Mouse (Mus musculus): ENCODE results near the gene Arsa.
"Not testable (repeated sequence)": the region's sequence is repeated elsewhere in the genome, so short reads cannot be mapped to it uniquely, and the experiment has no call there.

Gene Arsa

DNA sequence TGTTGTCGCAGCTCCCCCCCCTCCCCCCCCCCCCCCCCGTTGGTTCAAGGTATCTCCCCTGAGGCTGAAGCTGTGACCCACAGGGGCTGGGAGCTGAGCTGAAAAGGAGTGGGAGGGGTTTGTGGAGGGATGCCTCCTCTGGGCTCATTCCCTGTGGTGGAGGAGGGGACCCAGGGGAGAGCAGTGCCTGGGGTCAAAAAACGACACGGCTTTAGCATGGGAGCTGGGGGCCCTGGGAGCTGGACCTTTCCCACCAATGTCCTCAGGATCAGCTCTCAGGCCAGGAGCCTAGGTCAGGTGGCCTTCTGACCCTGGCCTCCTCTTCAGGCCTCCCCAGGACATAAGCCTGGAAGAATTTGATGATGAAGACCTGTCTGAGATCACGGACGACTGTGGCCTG, 22.4 kb downstream of the Arsa start:
- in situ Hi-C loops (cut with MboI, MseI), result no loop called here

DNA sequence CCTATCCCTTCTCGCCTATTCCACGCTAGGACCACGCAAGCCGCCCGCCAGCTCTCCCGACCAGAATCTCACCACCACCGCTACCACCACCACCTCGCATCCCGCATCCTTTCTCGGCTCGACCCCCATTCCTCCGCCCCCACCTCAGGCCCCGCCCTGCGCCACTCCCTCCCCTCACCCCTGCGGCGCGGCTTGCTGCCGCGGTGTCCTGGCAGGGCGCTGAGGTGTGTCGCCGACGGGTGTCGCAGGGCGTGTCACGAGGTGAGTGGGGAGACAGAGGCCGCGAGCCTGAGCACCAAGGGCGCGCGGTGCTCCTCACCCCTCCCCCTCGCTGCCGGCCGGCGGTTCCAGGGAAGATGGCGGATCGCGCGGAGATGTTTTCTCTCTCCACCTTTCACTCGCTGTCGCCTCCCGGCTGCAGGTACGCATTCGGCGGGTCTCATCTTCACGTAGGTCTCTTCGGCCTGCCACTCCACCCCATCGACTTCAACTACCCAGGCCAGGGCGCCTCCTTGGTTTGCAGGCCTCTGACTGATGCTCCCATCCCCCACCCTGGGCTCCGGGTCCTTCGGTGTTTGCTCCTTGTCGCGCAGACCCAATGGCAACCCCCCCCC, 23.3 kb downstream of the Arsa start, which contains the start of gene Mapk8ip2:
Gene Mapk8ip2, plus strand, starts transcription at position 49 of the 614 bp plus-strand sequence.
- in situ Hi-C loops (cut with MboI, MseI), result no loop called here

DNA sequence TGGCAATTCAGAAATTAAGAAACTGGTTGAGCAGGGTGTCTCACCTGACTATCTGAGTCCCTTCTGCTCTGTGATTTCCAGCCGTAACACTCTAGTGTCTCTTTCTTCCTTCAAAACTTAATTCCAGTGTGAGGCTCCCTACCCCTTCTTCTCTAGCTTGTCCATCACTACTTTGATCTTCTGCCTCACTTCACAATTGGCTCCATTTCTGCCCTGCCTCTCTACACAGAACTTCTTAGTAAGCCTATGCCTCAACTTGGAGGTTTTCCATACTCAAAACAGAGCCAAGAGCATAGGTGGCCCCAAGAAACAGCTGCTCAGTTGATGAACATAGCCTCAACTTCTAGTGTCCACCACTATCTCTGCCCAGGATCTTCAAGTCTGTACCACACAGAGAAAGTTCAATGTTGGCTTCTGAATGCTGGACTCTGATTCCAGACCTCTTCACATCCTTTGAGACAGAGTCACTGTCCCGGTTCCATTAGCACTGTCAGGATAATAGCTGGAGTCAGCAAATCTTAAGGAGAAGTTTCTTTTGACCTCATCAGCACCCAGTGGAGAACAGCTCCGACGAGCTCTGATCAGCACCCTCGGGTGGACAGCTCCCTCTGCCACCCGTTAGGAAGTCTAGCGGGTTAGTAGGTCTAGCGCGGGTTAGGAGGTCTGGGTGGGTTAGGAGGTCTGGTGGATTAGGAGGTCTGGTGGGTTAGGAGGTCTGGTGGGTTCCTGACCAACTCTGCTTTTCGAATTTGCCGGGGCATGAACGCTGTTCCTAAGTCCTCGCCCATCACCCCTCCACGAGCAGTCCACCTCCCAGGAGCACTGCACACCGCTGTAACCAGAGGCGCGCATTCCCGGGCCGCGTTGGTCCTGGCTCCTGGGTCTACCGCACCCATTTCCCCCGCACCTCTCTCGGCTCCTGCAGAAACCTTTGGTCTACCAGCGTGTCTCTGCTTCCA, 24.0 kb downstream of the Arsa start:
- in situ Hi-C loops (cut with MboI, MseI), result no loop called here

DNA sequence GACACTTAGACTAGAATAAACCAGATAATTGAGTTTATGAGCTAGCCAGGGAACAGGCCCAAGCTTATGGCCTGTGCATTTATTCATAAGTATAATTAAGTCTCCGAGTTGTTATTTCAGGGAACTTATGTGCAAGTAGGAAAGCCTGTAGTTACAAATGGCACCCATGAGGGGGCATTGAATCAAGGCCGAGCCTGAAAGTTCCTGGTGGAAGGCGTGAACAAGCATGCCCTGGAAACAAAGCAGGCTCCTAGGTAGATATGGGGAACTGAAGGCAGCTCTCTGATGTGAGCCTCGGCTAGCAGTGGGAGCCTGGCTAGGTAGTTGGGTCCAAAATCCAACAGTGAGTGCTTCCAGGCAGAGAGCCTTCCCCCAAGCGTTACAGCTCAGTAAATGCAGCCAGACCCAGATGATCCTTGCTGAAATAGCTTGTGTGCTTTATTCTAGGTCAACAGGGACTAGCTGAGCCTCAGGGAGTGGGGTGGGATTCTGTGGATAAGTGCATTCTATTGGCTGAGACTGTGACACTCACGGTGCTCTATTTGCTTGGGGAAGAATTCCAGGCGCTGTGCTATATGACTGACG, 34.6 kb downstream of the Arsa start:
- in situ Hi-C loops (cut with MboI, MseI), result no loop called here

DNA sequence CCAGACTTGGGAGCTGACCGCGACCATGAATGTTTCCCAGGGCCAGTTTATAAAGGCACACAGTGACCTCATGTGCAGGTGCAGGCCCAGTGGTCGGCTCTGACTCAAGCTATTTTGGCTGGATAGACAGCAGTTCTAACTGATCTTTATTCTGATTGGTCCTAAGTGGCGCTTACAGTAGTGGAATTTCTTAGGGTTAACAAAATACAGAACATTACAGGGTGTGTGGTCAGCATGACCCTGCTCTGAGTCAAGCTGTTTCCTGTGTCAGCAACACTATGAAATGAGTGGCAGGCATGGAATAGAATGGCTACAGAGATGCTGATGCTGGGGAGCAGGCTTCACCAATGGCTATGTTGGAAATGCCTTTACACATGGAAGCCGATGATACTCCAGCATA, 41.3 kb downstream of the Arsa start:
- in situ Hi-C loops (cut with MboI, MseI), result no loop called here

DNA sequence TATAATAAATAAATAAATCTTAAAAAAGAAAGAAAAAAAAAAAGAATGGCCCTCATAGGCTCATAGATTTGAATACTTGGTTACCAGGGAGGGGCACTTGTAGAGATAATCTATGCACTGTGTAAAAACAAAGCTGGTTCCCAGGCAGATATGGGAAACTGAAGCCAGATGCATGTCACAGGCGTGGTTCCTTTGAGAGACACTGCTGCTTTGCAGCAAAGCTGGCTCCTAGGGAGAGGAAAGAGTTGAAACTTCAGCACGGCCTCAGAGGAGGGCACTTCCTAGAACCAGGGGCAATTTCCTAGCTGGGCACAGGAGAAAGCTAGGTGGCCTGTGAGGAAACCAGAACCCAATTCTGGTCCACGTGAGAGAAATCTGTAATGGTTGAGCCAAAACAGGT, 43.1 kb downstream of the Arsa start:
- in situ Hi-C loops (cut with MboI, MseI), result no loop called here

DNA sequence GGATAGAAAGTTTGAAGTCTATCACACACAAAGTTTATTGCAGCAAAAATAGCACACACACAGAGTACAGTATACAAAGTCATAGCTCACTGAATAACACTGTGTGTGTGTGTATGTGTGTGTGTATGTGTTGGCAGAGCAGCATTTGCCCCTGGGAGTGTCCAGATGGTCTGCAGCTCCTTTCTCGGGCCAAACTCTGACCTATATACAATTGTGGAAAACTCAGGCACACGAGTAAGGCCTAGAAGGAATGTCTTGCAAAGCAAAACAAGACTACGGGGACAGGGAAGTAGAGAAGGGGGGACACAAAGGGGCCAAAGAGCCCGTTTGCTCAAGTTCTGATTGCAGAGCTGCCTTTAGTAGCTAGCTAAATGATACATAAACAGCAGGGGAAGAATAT, 44.3 kb downstream of the Arsa start:
- in situ Hi-C loops (cut with MboI, MseI), result no loop called here

DNA sequence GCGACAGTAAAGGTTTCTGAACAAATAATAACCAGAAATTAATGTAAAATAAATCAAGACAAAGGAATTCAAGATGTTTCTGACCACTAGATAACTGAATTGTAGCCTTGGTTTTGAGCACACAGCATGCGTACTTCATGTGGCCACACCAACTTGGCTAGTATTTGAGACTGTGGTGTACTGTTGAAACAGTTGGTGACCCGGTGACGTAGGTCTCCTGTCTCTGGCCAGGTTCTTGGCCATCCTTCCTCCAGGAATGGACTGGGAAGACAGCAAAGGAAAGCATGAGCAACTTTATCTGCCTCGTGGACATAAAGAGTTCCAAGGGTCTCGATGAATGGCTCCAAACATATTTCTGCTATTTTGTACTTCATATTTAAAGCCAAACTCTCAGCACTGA, 45.4 kb downstream of the Arsa start:
- in situ Hi-C loops (cut with MboI, MseI), result no loop called here

DNA sequence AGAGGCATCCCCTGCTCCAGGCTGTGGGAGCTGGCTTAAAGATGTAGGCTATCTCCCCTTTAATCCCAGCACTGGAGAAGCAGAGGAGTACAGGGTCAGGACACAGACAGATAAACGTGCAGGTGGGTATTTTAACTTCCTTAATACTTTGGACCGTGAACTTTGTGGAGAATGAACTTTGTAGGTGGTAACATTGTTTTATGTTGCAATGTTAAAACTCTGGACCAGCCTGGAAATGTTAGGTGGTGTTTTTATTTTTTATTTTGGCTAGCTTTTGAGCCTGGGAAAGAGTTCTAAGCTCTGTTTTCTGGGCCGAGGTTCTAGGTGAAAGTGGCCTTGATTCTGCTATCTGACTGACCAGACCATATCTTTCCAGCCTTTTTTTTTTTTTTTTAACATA, 46.0 kb downstream of the Arsa start:
- in situ Hi-C loops (cut with MboI, MseI), result no loop called here

DNA sequence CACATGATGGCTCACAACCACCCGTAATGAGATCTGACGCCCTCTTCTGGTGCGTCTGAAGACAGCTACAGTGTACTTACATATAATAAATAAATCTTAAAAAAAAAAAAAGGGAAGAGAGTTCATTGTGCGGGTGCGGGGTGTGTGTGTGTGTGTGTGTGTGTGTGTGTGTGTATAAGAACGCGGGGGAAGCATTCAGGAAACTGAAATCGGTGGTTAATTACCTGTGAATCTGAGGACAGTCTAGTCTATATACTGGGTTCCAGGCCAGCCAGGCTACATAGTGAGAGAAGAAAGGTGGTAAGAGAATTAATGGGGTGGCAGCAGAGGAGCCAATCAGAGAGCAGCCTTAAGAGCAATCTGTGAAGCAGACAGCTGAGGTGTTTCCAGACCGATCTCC, 46.5 kb downstream of the Arsa start:
- in situ Hi-C loops (cut with MboI, MseI), result not testable (repeated sequence)

DNA sequence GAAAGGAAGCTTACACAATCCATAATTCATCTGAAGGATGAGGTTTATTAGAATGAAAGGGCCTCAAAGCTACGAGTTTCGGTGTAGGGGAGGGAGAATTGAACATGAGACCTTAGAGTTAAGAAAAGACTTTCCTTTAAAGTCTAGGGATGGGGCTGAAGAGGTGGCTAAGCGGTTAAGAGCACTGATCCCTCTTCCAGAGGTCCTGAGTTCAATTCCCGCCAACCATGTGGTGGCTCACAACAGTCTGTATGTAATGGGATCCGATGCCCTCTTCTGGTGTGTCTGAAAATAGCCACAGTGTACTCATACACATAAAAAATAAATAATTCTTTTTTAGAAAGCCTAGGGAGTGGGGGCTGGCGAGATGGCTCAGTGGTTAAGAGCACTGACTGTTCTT, 46.9 kb downstream of the Arsa start:
- in situ Hi-C loops (cut with MboI, MseI), result no loop called here

DNA sequence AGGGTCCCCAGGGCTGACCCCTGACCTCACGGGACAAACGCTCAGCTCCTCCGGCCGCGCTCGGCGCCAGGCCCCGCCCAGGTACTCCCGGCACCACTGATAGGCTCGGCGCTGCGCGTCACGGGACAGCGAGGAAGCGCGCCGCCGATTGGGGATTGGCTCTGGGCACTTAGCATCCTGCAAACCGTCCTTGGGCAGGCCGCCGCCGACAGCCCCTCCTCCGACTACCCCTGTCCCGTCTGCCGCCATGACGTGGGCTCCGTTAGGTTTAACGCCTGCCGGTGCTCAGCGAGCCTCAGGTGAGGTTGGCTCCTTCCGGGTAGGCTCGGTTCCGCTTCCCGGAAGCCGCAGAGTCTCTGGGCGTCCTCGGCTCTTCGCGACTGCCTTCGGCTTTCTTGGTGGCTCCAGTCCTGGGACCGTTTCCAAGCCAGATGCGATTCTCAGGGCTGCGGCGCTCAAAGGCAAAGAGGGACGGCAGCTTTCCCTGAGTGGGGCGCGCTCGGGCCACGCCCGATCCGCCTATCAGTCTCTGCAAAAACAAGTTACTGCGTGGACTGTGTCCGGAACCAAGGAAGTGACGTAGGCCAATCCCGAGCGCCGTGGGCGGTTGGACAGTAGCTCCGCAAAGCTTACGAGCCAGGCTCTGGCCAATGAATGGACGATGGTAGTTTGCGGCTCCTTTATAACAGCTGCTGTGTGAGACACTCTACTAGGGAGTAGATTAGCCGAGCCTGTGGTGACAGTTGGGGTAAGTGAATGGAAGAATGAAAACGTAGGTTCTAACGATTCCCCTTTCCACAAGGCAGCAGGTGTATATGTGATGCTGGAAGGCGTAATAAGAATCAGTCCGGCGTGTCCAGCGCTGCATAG, 47.6 kb downstream of the Arsa start, which contains the start of the genes C730034F03Rik, Gm44502 and Chkb:
Gene C730034F03Rik, plus strand, starts transcription at position 238 of the 870 bp plus-strand sequence.
Gene Gm44502, minus strand, starts transcription at position 345 of the 870 bp plus-strand sequence.
Gene Chkb, minus strand, starts transcription at position 557 of the 870 bp plus-strand sequence.
- in situ Hi-C loops (cut with MboI, MseI), result loop anchor here (5.0 kb wide), 1 partner anchor 57 kb away; the partner anchor contains the start of gene Sco2

DNA sequence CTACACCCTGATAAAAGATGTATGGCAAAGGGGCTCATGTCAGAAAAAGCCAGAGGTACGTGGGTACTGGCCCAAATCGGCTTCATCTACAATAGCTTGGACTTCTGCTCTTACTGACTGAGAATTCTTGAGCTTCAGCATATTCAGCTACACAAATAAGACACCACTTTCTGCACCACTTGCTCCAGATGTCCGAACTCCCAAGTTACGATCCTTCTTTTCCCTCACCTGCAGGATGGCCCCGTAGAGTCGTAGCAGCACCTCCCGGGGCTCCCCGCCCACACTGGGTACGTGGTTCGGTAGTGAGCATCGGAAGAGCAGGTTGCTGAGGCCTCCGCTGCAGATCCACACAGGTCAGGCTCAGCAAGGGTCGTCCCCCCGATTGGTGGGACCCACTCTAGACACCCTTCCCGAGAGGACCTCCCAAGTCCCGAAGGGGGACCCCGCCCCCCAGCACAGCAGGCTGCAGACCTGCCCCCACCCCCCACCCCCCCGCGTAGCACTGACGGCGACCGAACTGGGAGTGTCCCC, 48.3 kb downstream of the Arsa start:
- in situ Hi-C loops (cut with MboI, MseI), result loop anchor here (5.0 kb wide), 1 partner anchor 57 kb away; the partner anchor contains the start of gene Sco2

DNA sequence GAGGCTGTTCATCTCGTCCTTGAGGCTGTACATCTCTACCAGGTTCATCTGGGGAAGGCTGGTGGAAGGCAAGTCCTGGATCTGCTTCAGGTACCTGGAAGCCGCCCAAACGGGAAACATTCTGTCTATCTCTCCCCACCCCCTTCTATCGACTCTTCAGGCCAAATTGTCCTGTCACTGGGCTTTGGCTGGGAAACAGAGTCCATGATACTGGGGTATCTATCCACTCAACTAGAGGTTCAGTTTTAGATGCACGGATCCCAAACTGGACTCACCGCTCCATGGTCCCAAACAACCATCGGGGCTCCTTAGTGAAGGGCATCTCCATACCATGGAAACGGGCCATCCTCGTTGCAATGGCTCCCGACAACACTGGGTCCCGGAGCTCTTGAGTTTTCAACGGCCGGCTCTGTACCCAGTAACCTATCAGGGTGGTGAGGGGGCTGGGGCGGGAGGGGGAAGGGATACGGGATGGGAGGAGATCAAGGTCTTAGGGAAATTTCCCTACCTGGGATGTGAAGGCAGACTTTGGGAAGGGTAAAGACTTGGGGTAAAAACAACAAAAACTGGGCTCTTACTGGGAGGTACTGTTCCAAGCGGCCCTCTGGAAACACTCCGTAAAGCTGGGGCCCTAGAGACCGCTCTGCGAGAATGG, 49.0 kb downstream of the Arsa start:
- in situ Hi-C loops (cut with MboI, MseI), result loop anchor here (5.0 kb wide), 1 partner anchor 56 kb away; the partner anchor contains the start of gene Sco2

DNA sequence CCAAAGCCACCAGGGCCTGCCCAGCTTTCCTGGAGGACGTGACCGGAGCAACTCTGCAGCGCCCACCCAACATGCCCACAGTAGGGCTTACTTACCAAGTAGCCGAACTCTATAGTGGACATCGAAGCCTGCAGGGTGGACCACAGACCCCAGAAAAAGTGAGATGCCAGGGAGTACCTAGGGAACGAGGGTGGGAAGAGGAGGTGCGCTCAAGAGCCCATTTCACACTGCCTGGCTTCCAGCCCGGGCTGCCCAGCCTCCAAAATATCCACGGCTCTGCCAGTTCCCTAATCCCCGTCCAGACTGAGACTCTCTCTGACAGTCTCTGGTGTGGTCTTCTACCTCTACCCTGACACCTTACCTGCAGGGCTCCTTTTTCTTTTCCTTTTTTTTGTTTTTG, 50.5 kb downstream of the Arsa start:
- in situ Hi-C loops (cut with MboI, MseI), result loop anchor here (5.0 kb wide), 1 partner anchor 54 kb away; the partner anchor contains the start of gene Sco2

DNA sequence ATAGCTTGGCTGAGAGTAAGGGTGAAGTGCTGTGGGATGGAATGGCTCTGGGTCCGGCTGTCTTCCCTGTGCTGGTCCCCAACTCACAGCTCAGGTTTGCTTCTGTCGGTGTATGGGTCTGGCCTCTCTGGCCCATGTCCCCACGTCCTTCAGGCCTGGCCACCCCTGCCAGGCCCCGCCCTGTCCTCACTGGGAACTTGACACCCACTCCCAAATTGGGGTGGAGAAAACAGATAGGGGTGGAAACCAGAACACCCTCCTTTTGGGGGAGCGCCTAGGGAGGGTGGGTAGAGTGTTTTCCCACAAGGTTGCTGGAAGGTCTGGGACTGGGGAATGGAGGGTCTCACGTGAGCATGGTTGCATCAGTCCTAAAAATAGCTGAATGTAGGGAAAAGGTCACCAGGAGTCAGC, 51.5 kb downstream of the Arsa start, which contains the start of gene Cpt1b:
Gene Cpt1b, minus strand, starts transcription at position 153 of the 411 bp plus-strand sequence.
- in situ Hi-C loops (cut with MboI, MseI), result loop anchor here (5.0 kb wide), 1 partner anchor 53 kb away; the partner anchor contains the start of gene Sco2

DNA sequence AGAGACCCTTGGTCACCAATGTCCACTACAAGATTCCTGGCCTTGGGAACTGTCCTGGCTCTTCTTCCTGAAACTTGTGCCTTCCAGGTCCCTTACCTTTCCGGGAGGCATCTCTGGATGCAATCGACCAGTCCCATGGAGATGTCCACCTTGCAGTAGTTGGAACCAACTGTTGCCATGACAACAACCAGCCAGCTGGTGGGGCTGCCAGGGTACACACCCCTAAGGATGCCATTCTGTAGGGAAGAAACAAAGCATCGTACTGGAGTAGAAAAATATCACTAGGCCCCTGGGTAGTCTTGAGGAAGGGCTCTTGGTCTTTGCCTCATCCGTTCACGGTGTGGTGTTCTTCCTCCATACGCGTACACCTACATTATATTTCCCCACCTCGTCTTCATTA, 52.6 kb downstream of the Arsa start:
- in situ Hi-C loops (cut with MboI, MseI), result loop anchor here (5.0 kb wide), 1 partner anchor 52 kb away; the partner anchor contains the start of gene Sco2

Data from T-helper 1 cell (primary cell).